Mouse (Mus musculus): ENCODE measurements around the gene Fryl.

- TF ChIP-seq GATA1 (IDR thresholded peaks at IDR 0.05; ENCODE audit: low read length) = no peak
- TF ChIP-seq TAL1 (IDR thresholded peaks at IDR 0.05; ENCODE audit: low read length) = no peak
Observed at GRCm38 (mm10) chr5:73182191-73182590, 74.2 kb downstream of the Fryl start.

All from erythroblast, embryonic 14.5 days (primary cell).